Mouse (Mus musculus): Measurements from ENCODE around the gene Spsb3.

- TF ChIP-seq CTCF (IDR thresholded peaks at IDR 0.05; ENCODE audit: low read depth) (no peak), EP300 (IDR thresholded peaks at IDR 0.05; ENCODE audit: low read depth) (no peak)
Measured at GRCm38 (mm10) chr17:24874405-24874745, 12.1 kb upstream of the Spsb3 start.
